Mouse (Mus musculus) testis, adult 2 months (tissue): ENCODE measurements at regions not wholly inside any gene's neighbourhood (a gene's known extent, or its start where the extent isn't known, plus 50 kb on each side); places are given as distances from the start of the nearest gene placed in this dataset.

Source experiments
- H3K27ac ChIP-seq: fragments of 200-500 bp; 2 replicates; pipeline ENCODE4 v1.5.1; 2012; ENCODE audit warnings: low read depth, low read length; ENCODE audit not compliant: control insufficient read depth, insufficient read depth
- H3K27me3 ChIP-seq: fragments of 200-500 bp; 2 replicates; pipeline ENCODE4 v1.6.1; 2012; ENCODE audit warnings: mild to moderate bottlenecking, low read length, moderate library complexity; ENCODE audit not compliant: control insufficient read depth, insufficient read depth
- H3K36me3 ChIP-seq: fragments of 200-500 bp; 2 replicates; pipeline ENCODE4 v1.6.1; 2012; ENCODE audit warnings: mild to moderate bottlenecking, low read length; ENCODE audit not compliant: control insufficient read depth, insufficient read depth
- H3K4me1 ChIP-seq: fragments of 200-500 bp; 2 replicates; pipeline ENCODE4 v1.6.1; 2012; ENCODE audit warnings: low read length; ENCODE audit not compliant: control insufficient read depth, insufficient read depth
- H3K4me3 ChIP-seq: fragments of 200-500 bp; 2 replicates; pipeline ENCODE4 v1.5.1; 2012; ENCODE audit warnings: low read depth, mild to moderate bottlenecking, low read length, moderate library complexity, mixed read lengths; ENCODE audit not compliant: control insufficient read depth
- CTCF ChIP-seq: fragments of 200-500 bp; IDR thresholded peaks from 2 replicates; pipeline ENCODE4 v1.5.1; 2012; ENCODE audit warnings: low read depth, mild to moderate bottlenecking, inconsistent platforms, low read length, moderate library complexity; ENCODE audit not compliant: control insufficient read depth, insufficient read depth, insufficient replicate concordance
- POLR2A ChIP-seq: fragments of 200-500 bp; IDR thresholded peaks from 2 replicates; pipeline ENCODE4 v1.6.1; 2012; ENCODE audit warnings: low read depth, mild to moderate bottlenecking, inconsistent platforms, low read length, moderate library complexity; ENCODE audit not compliant: control insufficient read depth

DNA sequence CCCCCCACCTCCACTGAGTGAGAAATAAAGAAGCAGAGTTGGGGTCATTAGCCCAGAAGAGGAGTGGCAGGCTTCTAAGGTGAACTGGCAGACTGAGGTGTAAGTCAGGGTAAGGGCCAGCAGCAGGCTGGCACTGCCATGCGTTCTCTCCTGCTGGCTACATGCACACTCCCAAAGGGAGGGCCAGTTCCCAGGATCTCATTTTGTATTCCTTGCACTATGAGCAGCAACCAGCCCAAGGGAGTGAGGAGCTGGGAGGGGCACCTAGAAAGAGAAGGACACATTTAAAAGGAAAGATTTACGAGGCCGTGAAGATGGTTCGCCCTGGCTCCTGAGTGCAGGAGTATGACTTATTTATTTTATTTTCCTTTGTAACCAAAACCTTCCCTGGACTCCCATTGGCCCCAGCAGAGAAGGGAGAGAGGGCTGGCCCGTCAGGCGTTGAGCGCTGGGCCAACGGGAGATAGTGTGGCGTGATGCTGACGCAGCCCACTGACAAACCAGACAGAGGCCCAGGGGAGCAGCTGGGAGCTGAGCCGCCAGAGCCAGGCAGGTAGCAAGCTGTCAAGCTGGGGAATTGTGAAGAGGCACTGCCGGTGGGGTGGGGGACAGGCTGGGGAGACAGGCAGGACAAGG, 166.8 kb upstream of the Klf7 start:
- no peak for TF ChIP-seq POLR2A
- no peak for TF ChIP-seq CTCF
- no peaks in the 10 kb centered on the region for H3K27me3 ChIP-seq
- H3K36me3 ChIP-seq, result no peaks in the 10 kb centered on the region
- H3K27ac ChIP-seq, result no peak overlapping the region
- H3K4me3 ChIP-seq, result no peak overlapping the region
- H3K4me1 ChIP-seq, result peaks cover 5% of the 10 kb centered on the region; the same call in 1 of the 2 replicates

DNA sequence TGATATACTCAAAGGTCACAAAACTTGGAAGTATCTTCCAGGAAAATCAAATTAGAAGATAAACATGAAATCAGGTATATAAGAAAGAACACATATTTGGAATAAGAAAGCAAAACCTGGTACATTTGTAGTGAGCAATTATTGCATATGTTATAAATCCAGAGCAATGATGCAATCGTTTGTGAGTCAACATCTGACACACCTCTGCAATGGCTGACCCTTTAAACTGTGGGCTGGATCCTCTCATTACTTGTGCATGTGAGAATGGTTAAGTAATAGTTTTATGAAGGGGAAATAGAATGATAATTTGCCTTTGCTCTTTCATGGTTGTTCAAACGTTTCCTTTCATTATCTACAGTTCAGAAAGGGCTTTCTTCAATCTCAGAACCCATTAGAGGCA, 165.0 kb upstream of the Klf7 start:
- peaks cover 5% of the 10 kb centered on the region; the same call in 1 of the 2 replicates for H3K4me1 ChIP-seq

DNA sequence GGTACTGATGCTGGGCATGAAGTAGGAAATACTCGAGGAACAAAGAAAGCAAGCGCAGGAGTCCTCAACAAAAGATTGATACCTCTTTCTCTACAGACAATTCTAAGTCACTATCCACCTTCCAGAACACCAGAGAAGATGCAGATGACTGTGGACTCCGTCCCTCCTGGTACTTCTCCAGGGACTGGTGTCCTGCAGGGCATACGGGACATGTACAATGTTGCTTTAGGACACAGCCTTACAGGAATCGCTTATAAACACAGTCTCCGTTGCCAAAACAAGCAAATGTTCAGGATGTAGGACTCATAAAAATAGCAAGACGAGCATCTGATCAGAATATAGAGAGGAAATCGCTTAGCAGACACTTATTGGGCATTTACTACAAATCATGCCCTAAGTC, 162.6 kb upstream of the Klf7 start:
- no peak overlapping the region for H3K4me3 ChIP-seq
- H3K27ac ChIP-seq, result no peak overlapping the region
- TF ChIP-seq CTCF (no peak), POLR2A (no peak)
- no peaks in the 10 kb centered on the region for H3K27me3 ChIP-seq
- peaks cover 5% of the 10 kb centered on the region; the same call in 1 of the 2 replicates for H3K4me1 ChIP-seq
- H3K36me3 ChIP-seq, result no peaks in the 10 kb centered on the region

More for the DNA sequence above, 165.0 kb upstream of the Klf7 start:
- H3K27me3 ChIP-seq, result no peaks in the 10 kb centered on the region
- no peaks in the 10 kb centered on the region for H3K36me3 ChIP-seq
- H3K27ac ChIP-seq, result no peak overlapping the region
- TF ChIP-seq POLR2A (no peak), CTCF (no peak)
- no peak overlapping the region for H3K4me3 ChIP-seq

DNA sequence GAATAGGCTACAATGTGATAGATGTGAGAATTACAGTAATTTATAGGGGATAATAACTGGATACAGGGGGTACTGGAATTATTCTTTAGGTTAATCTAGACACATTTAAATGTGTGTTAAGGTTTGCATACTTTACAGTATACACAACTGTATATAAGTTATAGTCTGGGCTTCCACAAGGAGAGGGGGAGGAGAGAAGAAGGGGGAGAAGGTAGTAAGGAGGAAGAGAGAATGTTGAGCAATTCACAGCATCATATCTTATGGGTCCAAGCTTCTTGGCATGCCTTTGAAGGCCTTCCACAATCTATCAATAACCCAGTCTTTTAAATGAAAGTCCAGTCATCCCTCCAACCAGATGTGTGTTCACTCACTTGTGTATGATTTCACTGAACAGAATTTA, 153.8 kb upstream of the Klf7 start:
- TF ChIP-seq POLR2A (no peak), CTCF (no peak)
- no peaks in the 10 kb centered on the region for H3K27me3 ChIP-seq
- no peaks in the 10 kb centered on the region for H3K36me3 ChIP-seq
- no peak overlapping the region for H3K4me3 ChIP-seq
- H3K4me1 ChIP-seq, result no peaks in the 10 kb centered on the region
- H3K27ac ChIP-seq, result no peak overlapping the region

DNA sequence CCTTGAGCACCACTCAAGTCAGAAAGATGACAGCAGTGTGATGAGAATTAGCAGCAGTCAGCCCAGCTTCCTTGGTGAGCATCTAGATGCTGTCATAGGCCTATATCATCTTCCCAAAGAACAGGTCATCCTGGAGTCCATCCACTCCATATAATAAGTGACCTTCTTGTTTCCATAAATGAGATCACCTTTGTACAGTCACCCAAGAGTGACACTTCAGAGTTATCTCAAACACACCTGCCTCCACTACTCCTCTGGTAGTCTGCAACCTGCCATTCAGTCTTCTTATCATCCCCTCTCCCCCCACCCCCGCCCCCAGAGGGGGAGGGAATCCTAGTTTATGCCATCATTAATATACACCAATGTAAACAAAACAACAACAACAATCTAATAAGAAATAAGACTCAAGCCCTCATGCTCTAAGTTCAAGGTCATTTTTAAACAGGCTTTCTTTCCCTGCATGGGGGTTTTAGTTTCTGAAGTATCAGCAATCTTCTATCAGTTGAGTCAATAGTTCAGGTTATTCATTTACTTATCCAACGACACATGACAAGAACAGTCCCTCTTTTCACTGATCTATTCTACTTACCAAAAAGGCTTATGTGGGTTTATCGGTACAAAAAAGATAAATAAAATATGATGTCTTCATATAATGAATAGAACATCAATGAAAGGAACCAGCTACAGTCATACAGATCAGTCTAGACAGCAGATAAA, 153.2 kb upstream of the Klf7 start:
- H3K4me1 ChIP-seq, result no peaks in the 10 kb centered on the region
- H3K27ac ChIP-seq, result no peak overlapping the region
- H3K36me3 ChIP-seq, result no peaks in the 10 kb centered on the region
- no peaks in the 10 kb centered on the region for H3K27me3 ChIP-seq
- TF ChIP-seq CTCF (no peak), POLR2A (no peak)
- H3K4me3 ChIP-seq, result no peak overlapping the region

DNA sequence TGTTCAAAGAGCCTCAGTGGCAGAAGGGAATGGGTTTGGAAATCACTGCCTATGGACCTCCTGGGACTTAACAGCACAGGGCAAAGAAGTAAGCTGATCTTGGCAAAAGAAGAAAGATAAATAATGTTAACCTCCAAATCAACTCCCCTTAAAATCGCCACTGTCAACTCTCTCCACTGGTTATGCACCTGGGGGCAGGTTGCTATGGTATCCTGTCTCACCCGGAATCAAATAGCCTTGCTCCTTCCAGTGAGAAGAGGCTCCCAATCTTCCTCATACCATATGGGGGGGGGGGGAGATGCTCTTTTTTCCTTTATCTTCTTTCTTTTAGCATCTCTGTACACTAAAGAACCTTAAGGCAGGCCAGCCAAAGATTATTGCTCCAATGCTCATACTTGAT, 135.2 kb upstream of the Klf7 start:
- Histone ChIP-seq H3K4me3 (no peak overlapping the region), H3K36me3 (no peaks in the 10 kb centered on the region), H3K4me1 (no peaks in the 10 kb centered on the region; the same call in 1 of the 2 replicates), H3K27ac (no peak overlapping the region), H3K27me3 (no peaks in the 10 kb centered on the region)
- TF ChIP-seq CTCF (no peak), POLR2A (no peak)

DNA sequence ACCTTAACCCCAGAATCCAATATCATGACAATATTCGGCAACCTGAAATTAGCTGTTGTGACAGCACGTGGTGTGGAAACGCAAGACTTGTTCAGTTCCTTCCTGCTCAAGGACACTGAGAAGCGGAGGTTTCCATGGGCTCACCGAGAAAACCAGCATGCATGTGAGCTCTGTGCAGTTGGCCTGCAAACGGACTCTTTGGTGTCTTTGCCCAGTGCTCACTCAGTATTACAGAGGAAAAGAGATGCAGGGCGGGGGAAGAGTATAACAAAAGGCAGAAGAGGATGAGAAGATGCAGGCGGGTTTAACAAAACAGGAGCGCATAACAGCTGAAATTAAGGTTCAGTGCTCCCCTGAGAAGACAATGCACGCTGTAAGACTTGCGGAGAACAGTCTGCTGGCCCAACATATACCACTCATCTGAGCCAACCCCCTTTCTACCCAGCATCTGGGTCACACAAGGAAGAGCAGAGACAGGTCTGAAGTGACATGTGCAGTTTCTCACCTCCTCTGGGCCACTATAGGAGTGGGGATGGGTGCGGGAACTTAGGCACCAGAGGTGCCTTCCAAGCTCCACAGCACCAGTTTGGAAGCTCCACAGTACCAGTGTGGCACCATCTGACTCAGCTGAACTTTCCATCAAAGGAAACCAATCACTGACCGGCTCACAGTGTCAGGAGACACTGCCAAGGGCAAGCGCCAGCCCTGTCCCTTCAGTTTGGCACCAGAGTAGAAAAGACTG, 133.6 kb upstream of the Klf7 start:
- no peaks in the 10 kb centered on the region; the same call in 1 of the 2 replicates for H3K4me1 ChIP-seq
- TF ChIP-seq POLR2A (no peak), CTCF (no peak)
- H3K27me3 ChIP-seq, result no peaks in the 10 kb centered on the region
- H3K36me3 ChIP-seq, result no peaks in the 10 kb centered on the region
- no peak overlapping the region for H3K4me3 ChIP-seq
- H3K27ac ChIP-seq, result no peak overlapping the region
